Mouse (Mus musculus): Measurements from ENCODE around the gene Ifitm2.

- TF ChIP-seq E2F4 (IDR thresholded peaks at IDR 0.05; ENCODE audit: insufficient replicate concordance, low read depth, low read length) (no peak), POLR2A (IDR thresholded peaks at IDR 0.05; ENCODE audit: low read depth, low read length) (no peak), RAD21 (IDR thresholded peaks at IDR 0.05; ENCODE audit: low read depth, low read length) (no peak), CTCF (conservative IDR thresholded peaks at IDR 0.05 in 1 of 2, IDR thresholded peaks at IDR 0.05 in 1 of 2; ENCODE audit: low read depth in 2 of 2, low read length in 2 of 2) (no peak), RCOR1 (conservative IDR thresholded peaks at IDR 0.05; ENCODE audit: low read depth, low read length) (no peak), ZNF384 (IDR thresholded peaks at IDR 0.05; ENCODE audit: low read depth, low read length) (no peak), EP300 (IDR thresholded peaks at IDR 0.05; ENCODE audit: low read length) (no peak), CHD1 (IDR thresholded peaks at IDR 0.05; ENCODE audit: low read depth, low read length) (no peak), TBP (conservative IDR thresholded peaks at IDR 0.05; ENCODE audit: low read depth, low read length) (no peak), KAT2A (IDR thresholded peaks at IDR 0.05; ENCODE audit: insufficient replicate concordance, low read length) (no peak), UBTF (IDR thresholded peaks at IDR 0.05; ENCODE audit: low read depth, low read length) (no peak), JUND (conservative IDR thresholded peaks at IDR 0.05; ENCODE audit: low read depth, low read length) (no peak)
Measured at GRCm38 (mm10) chr7:140942811-140943210, 13.0 kb downstream of the Ifitm2 start.
